Mouse (Mus musculus): ENCODE data around the gene Ear1. TPM values are rescaled to one million over a fixed set of nuclear protein-coding genes. Genes with fewer than 3 reads are reported as not detected.
"Not testable (repeated sequence)": the region's sequence is repeated elsewhere in the genome, so short reads cannot be mapped to it uniquely, and the experiment has no call there.

Ear1 gene
- not detected in 2 replicates for polyA plus RNA-seq (2016; fragmentation: Nextera tagmentation; extraction: Ambion mirVana)

DNA sequence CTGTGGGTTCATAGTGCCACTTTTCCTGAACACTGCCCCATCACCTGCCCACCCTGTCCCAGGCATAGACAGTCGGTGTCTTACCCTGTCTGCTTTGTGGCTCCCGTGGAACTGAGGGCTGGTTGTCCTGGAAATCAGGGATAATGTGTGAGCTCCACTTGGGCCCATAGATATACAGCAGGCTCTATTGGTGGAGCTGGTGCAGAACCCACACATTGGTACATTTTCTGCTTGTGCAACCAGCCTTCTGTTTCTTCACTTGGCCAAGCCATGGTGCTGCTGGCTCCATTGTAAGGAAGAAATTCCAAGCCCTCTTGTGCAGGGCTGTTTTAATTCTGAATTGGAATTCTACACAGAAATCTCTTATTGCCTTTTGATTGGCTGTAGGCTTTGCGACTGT lies at the start of gene Ear1:
Gene Ear1, minus strand, starts transcription at position 101 of the 400 bp plus-strand sequence.
- not testable (repeated sequence) for H3K4me2 ChIP-seq; H3K9me3 ChIP-seq; H3K4me1 ChIP-seq; H3K4me3 ChIP-seq (replicated peaks); H3K36me3 ChIP-seq (replicated peaks); H3K27me3 ChIP-seq; H3K9ac ChIP-seq; H3K27ac ChIP-seq; ATAC-seq (ENCODE audit: low FRiP score)
- WGBS, result 94% methylated on average over 3 of the region's 3 CpGs

DNA sequence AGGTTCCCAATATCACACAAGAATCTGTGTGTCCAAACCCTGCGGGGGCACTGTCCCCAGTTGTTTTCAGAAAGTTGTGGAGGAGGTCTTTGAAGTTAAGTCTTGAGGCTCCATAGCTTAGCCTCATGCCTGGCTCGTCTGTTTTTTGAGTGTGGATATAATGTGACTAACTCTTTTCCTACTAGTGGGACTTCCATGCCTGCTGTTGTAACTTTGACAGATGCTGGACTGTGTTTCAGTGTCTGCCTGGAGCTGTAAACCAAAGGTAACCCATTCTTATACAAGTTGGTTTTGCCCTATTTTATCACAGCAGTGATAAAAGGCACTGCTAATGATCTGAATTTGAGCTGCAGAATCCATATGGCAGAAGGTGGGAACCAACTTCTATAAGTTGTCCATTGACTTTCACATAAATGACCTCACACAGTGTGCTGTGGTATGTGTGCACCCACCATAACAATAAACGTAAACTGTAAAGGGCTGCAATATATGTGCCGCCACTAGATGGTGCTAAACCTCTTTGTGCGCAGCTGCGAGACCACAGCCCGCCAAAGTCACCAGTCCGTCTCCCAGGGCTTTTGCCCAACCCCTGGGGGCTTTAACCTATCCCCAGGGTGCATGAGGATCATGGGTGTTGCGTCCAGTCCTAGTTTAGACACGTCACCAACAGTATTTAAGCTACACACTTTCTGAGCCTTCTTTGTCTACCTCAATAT lies 49.5 kb upstream of the Ear1 start, which contains the start of gene Gm8113:
Gene Gm8113, plus strand, starts transcription at position 703 of the 716 bp plus-strand sequence.
- peak; percentile 97 for ATAC-seq (ENCODE audit: low FRiP score)
- H3K27ac ChIP-seq, result peak within 1 kb of the TSS; percentile 84
- WGBS, result 5% methylated on average over 10 of the region's 10 CpGs
- H3K9ac ChIP-seq, result peak within 1 kb of the TSS; percentile 55
- H3K36me3 ChIP-seq (replicated peaks); H3K4me1 ChIP-seq; H3K27me3 ChIP-seq; H3K9me3 ChIP-seq: not testable (repeated sequence)
- H3K4me3 ChIP-seq (replicated peaks), result peak within 1 kb of the TSS; percentile 47
- peak within 1 kb of the TSS; percentile 50 for H3K4me2 ChIP-seq

GRCm38 (mm10) chr14:43923459-43923858 lies 48.1 kb upstream of the Ear1 start, which contains the start of gene Ear10:
TSS of gene Ear10 (minus strand) at chr14:43923559.
- H3K4me1 ChIP-seq; H3K27me3 ChIP-seq; H3K27ac ChIP-seq; H3K9ac ChIP-seq; H3K36me3 ChIP-seq (replicated peaks); H3K4me2 ChIP-seq; H3K9me3 ChIP-seq; ATAC-seq (ENCODE audit: low FRiP score); H3K4me3 ChIP-seq (replicated peaks): not testable (repeated sequence)
- 85% methylated on average over 3 of the region's 3 CpGs for WGBS

DNA sequence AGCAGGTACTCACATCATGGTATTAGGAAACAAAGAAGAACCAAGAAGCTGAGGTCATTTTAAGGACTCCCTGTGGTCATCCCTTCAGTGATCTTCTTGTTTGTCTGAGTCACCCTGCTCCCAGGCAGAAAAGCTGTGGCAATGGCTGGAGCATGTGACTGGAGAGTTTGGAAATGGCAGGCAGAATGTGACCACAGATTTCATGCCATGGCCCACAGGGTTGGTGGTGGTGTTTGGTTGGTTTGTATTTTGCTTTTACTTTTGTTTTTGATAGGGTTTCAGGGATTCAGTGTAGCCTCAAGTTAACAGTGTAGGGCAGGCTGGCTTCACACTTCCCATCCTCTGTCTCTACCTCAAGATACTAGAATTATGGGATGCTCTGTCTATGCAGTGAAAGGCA lies 42.9 kb upstream of the Ear1 start:
- H3K27ac ChIP-seq; H3K4me3 ChIP-seq (replicated peaks); H3K4me2 ChIP-seq; H3K4me1 ChIP-seq; H3K9ac ChIP-seq; H3K36me3 ChIP-seq (replicated peaks); H3K27me3 ChIP-seq; ATAC-seq (ENCODE audit: low FRiP score); H3K9me3 ChIP-seq: not testable (repeated sequence)

GRCm38 (mm10) chr14:43898577-43898976 lies 23.3 kb upstream of the Ear1 start:
- not testable (repeated sequence) for H3K9me3 ChIP-seq; H3K4me1 ChIP-seq; H3K27me3 ChIP-seq; H3K9ac ChIP-seq; H3K4me2 ChIP-seq; ATAC-seq (ENCODE audit: low FRiP score); H3K36me3 ChIP-seq (replicated peaks); H3K27ac ChIP-seq; H3K4me3 ChIP-seq (replicated peaks)
- WGBS, result 82% methylated on average over 3 of the region's 3 CpGs

- not testable (repeated sequence) for H3K27ac ChIP-seq; H3K4me2 ChIP-seq; H3K9ac ChIP-seq; H3K4me3 ChIP-seq (replicated peaks); H3K9me3 ChIP-seq; H3K36me3 ChIP-seq (replicated peaks); H3K27me3 ChIP-seq; H3K4me1 ChIP-seq; ATAC-seq (ENCODE audit: low FRiP score)
- WGBS, result 43% methylated on average over 1 of the region's 2 CpGs
Observed at GRCm38 (mm10) chr14:43895357-43895756, 20.0 kb upstream of the Ear1 start.

DNA sequence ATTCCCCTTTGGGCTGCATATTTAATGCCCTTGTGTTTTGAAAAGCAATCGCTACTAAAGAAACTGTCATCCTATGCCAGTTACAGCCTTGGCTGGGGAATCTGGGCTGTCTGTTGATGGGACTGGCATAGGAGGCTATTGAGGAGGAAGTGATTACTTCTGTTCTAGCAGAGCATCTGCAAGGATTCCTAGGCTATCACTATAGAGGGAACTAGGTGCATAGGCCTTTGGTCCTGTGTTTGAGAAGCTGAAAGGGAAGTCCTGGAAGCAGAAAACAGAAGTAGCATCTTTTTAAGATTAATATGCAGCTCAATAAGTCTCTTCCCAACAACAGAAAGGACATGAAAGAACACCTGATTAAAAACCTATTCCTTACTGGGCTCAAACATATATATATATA lies 16.0 kb upstream of the Ear1 start:
- H3K27me3 ChIP-seq; H3K36me3 ChIP-seq (replicated peaks); ATAC-seq (ENCODE audit: low FRiP score); H3K4me1 ChIP-seq; H3K27ac ChIP-seq; H3K4me3 ChIP-seq (replicated peaks); H3K9ac ChIP-seq; H3K4me2 ChIP-seq; H3K9me3 ChIP-seq: not testable (repeated sequence)
- WGBS, result 87% methylated on average over 1 of the region's 1 CpGs

DNA sequence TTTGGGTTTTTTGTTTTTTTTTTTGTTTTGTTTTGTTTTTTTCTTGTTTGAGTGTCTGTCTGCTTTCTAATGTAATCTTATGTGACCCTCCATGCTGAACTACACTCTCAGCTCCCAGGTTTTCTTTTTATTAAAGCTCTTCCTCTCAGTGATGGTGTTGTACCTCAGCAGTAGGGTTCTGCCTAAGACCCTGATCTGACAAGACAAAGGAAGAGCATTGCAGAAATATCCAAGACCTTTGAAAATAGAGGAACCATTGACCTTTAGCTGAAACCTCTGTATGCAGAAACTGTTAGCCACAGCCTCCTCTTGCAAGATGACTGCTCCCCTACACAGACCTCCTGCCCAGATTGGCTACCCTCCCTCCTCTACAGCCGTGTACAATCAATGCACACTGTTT lies 10.9 kb upstream of the Ear1 start:
- H3K4me1 ChIP-seq; H3K9me3 ChIP-seq; H3K36me3 ChIP-seq (replicated peaks); H3K4me3 ChIP-seq (replicated peaks); H3K27me3 ChIP-seq; H3K9ac ChIP-seq; ATAC-seq (ENCODE audit: low FRiP score); H3K4me2 ChIP-seq; H3K27ac ChIP-seq: not testable (repeated sequence)
- 53% methylated on average over 1 of the region's 1 CpGs for WGBS

DNA sequence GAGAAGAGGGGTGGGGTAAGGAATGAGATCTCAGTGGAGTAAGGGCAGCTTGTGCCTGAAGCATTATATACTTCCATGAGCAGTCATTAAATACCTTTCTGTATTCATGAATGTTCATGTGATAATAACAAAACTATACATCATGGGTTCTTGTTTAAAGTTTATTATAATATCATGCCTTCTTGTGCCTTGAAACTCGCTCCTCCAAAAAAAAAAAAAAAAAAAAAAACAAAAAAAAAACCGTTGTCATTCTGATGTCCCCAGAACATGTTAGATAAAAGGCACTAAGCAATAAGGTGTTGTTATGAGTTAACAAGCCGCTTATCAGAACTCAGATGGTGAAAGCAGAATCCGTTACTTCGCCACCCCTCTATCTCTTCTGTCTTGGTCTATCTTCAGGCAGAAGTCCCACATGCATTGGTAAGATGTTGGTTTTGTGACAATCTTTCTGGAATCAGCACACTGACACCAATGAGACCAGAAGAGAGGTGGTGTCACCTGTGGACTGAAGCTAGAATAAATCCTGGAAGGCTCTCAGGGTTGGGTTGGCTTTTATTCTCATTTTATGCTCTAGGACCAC lies 4.7 kb upstream of the Ear1 start:
- 83% methylated on average over 5 of the region's 5 CpGs for WGBS
- H3K9ac ChIP-seq; H3K9me3 ChIP-seq; ATAC-seq (ENCODE audit: low FRiP score); H3K4me1 ChIP-seq; H3K27ac ChIP-seq; H3K4me3 ChIP-seq (replicated peaks); H3K36me3 ChIP-seq (replicated peaks); H3K27me3 ChIP-seq; H3K4me2 ChIP-seq: not testable (repeated sequence)

DNA sequence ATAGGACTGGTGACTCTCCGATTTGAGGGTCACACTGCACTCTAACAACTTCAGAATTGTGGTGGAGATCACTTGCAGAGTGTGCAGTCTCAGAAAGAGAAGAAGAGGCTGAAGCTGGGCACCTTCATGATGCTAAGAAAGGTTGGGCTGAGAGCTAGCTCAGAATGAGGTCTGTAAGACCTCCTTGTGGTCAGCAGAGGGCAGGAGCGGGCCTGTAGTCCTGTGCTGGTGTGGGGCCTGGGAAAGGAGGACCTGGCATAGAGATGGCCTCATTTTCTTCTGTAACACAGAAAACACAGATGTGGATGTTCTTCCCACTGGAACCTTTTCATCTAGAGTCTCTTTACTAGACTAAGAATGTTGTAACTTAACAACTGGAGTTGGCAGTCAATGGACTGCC lies 2.5 kb upstream of the Ear1 start:
- H3K4me3 ChIP-seq (replicated peaks); H3K27ac ChIP-seq; ATAC-seq (ENCODE audit: low FRiP score); H3K9ac ChIP-seq; H3K27me3 ChIP-seq; H3K9me3 ChIP-seq; H3K4me2 ChIP-seq; H3K4me1 ChIP-seq; H3K36me3 ChIP-seq (replicated peaks): not testable (repeated sequence)
- 41% methylated on average over 1 of the region's 2 CpGs for WGBS

GRCm38 (mm10) chr14:43874862-43875261 lies 455 bp downstream of the Ear1 start:
- H3K27ac ChIP-seq; H3K36me3 ChIP-seq (replicated peaks); H3K4me2 ChIP-seq; H3K9ac ChIP-seq; ATAC-seq (ENCODE audit: low FRiP score); H3K27me3 ChIP-seq; H3K4me3 ChIP-seq (replicated peaks); H3K9me3 ChIP-seq; H3K4me1 ChIP-seq: not testable (repeated sequence)
- 92% methylated on average over 3 of the region's 3 CpGs for WGBS

DNA sequence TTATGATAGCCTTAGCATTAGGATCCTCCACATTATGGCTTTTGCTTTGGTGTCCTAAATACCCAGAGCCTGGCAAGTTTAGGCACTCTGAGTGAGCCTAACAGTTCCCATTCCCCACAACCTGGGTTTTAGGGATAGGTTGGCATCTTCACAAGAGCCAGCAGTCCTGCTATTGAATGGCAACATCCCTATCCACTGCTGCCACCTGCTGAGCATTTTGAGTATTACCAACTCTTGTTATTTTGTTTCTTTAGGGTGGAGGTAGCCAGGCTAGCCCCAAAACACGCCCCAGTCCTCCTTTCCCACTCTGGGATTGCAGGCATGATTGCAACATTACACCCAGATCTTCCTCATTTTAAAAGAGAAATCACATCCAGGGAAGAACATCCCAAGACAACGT lies 14.8 kb downstream of the Ear1 start:
- not testable (repeated sequence) for H3K9me3 ChIP-seq; H3K9ac ChIP-seq; H3K36me3 ChIP-seq (replicated peaks); ATAC-seq (ENCODE audit: low FRiP score); H3K4me2 ChIP-seq; H3K27me3 ChIP-seq; H3K27ac ChIP-seq; H3K4me3 ChIP-seq (replicated peaks); H3K4me1 ChIP-seq
- 38% methylated on average over 2 of the region's 2 CpGs for WGBS

DNA sequence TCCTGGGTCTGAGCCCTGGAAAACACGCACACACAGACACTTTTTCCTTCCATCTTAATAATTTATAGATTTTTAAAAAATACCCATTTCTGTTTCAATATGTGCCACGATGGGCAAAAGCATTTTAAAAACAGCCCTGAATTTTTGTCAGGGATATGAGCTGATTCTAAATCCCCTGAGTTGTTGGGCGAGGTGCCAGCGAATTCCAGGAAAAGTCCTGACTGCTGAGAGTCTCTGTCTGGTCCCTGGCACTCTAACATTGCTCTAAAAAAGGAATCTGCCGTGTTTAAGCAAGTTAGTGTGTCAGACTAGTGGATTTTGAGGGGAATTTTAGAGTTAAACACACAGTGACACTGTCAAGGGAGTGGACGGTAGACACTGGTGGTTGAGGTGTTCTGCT lies 15.9 kb downstream of the Ear1 start:
- not testable (repeated sequence) for H3K36me3 ChIP-seq (replicated peaks); H3K9ac ChIP-seq; H3K4me1 ChIP-seq; H3K27ac ChIP-seq; H3K4me3 ChIP-seq (replicated peaks); H3K4me2 ChIP-seq; H3K9me3 ChIP-seq; ATAC-seq (ENCODE audit: low FRiP score); H3K27me3 ChIP-seq
- WGBS, result 74% methylated on average over 5 of the region's 6 CpGs
